Mouse (Mus musculus) heart, adult 8-10 months (tissue): ENCODE measurements around the gene Ctnnd2. TPM values are rescaled to one million over a fixed set of nuclear protein-coding genes. Genes with fewer than 3 reads are reported as not detected.

ENCODE experiments used
- DNase-seq: peaks from one replicate; pipeline ENCODE4 v3.0.0; 2022; ENCODE audit warnings: low spot score
- total RNA-seq, 4 experiments: library from RNA; stranded (reverse); gene quantifications; 2 replicates each; pipeline ENCODE4 v1.2.4; 2022

Ctnnd2 gene
- total RNA-seq, 4 experiments from 2014 or later, result 0.35 to 0.91 (median 0.54) TPM

DNA sequence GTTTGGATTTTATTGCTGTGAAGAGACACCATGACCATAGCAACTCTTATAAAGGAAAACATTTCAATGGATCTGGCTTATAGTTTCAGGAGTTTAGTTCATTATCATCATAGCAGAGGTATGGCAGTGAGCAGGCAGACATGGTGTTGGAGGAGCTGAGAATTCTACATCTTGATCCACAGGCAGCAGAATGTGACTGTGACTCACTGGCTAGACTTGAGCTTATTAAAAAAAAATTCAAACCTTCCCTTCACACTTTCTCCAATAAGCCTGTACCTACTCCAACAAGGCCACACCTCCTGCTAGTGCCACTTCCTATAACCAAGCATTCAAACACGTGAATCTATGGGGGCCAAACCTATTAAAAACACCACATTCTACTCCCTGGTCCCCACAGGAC lies 703.1 kb downstream of the Ctnnd2 start:
- no peak for DNase-seq

DNA sequence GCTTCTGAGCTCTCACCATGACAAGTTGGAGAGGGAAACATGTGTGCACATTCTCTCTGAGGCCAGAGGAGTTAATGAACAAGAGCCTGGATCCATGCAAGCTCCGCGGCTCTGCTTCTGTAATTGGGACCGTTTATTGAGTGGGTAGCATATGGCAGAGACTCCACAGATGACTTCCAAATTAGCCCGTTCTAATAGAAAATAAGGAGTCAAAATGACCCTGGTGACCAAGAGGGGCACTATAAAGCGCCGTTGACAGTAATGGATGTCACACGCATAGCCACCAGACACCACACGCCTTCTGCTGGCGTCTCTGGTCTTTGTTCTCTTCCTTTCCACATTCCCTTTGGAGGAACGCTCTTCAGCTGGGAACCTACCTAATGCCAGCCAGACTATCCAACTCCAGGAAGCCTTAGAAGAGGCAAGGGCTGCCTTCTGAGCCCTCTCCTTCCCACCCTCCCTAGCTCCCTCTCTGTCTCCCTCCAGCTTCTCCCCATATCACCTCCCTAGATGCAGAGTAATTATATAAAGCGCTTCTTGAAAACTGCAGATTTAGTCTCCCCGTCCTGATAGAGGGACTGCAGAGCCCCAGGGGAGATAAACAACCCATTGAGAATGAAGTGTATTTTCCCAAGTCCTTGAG lies 712.4 kb downstream of the Ctnnd2 start:
- no peak for DNase-seq

DNA sequence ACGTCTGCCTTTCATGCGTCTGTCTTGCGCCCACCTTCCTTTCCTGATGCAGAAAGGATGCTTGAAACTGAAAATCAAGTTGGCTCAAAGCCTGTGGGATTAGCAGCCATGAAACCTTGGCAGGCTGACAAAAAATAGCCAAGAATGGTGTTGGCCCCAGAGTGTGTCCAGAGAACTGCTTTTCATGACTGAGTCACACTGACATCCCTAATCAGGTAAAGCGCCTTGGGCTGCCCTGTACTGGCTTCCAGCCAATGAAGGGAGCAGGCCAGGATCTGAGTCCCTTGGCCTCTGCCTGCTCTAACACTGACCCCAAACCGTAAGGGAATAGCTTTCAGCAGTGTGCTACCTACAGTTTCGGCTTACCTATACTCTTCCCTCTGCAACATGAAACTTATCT lies 713.0 kb downstream of the Ctnnd2 start:
- DNase-seq, result peak; percentile 23

DNA sequence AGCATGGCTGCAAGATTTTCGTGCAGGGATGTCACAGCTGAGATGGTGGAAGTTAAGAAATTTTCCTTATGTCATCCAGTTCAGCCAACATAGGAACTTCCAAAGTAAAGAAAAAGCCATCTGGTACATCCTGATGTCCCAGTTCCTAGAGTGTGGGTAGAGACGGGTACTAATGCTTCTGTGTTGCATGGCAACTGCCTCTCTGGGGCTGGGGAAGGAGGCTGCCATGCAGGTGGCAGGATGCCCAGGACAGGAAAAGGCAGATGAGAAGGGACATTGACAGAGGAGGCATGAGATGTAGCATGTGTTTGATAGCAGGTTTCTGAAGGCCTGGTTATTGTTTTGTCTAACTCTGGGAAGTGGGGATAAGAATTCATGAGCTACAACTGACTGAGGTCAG lies 715.2 kb downstream of the Ctnnd2 start:
- DNase-seq, result no peak

DNA sequence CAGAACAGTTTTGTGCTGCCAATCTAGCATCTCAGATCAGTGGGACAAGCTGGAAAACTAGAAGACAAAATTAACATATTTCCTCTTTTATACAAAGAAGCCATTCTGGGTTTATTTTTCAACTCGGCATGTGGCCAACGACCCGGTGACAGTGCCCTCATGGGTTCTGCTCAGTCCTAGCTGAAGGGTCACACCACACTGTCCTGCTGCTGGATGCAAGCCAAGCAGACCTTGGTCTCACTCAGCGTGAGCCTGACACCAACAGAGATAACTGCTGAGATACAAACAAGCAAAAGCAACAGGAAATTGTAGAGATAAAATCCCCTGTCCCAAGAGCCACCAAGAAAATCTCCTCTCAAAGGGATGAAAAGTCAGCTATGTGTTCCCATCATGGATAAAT lies 719.6 kb downstream of the Ctnnd2 start:
- no peak for DNase-seq

DNA sequence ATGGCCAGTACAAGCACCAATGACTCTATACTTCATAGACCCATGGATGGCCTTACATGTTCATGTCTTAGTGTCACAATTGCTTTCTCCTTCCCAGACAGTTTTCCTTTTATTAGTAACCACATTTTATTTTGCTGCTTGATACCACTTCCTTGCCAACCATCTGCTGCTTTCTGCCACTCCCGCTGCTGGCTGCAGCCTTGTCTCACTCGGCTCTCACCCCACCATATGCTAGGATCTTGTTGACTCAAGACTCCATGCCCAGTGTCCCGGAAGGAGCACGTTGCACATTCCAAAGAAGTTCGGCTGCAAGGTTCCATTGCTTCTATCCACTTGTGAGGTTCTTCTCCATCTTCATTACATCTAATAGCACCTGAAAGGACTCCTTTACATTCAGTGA lies 722.7 kb downstream of the Ctnnd2 start:
- no peak for DNase-seq

DNA sequence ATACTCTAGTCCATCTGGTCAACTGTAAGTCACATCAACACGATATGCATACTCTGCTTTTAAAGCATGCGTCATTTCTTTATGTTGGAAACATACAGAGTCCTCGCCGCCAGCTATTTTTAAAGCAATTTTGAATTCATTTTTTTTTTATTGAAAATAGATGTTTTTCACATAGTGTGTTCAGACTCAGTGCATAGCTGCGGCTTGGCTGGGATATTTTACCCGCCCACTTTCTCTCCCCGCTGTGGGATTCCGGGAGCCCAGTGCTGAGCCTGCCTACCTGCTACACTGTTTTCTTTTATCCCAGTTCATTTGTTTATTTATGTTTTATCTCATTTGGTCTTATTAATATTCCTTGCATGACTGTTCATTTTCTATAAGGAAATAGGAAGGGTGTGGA lies 724.9 kb downstream of the Ctnnd2 start:
- no peak for DNase-seq

DNA sequence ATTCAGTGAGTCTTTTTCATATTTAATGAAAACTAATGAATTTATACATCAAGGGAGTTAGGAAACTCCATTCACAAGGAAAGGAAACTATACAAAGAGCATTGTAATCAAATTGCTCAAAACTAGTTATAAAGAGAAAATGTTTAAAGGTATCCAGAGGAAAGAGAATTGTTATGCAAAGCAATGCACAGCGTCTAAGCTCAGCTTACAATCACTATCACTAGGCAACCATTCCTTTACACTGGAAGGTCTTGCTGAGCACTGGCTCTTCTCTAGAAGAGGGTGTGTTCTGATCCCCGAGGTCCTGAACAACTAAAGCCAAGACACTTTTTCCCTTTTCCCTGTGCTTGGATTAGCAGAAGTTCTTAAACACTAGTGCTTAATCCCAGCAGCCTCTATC lies 735.6 kb downstream of the Ctnnd2 start:
- DNase-seq, result no peak

DNA sequence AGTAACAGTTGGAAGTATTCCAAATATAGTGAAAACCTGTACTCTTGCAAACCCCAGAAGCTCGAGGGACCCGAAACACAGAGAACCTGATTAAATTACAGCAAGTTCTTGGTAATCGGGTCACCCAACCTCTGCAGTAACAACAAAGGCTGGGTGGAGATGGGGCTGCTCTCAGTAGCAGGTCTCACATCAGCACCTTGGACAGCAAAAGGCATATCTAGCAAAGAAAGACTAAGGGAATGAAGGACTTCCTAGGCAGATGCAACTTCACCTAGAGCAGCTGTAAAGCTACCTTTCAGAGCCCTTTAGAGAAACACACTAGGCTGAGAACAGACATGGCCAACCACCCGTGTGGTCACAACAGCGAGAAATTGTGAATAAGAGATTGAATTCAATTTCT lies 741.0 kb downstream of the Ctnnd2 start:
- no peak for DNase-seq

DNA sequence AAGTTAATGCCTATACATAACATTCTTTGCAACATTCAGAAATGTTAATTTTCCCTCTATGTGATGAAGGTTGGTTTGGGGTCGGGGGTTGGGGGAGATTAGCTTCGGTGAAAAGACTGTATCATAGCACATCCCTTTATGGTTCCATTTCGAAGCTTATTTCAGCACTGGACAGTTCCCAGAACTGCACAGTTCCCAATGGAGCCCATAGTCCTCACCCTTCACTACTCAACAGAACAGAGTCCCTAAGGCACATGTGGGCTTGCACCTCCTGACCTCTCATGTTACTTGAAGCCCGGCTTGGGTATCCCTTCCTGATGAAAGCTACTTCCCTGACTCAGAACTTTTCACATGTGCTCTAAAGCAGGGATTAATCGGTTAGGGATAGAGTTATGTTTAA lies 753.4 kb downstream of the Ctnnd2 start:
- DNase-seq, result no peak

DNA sequence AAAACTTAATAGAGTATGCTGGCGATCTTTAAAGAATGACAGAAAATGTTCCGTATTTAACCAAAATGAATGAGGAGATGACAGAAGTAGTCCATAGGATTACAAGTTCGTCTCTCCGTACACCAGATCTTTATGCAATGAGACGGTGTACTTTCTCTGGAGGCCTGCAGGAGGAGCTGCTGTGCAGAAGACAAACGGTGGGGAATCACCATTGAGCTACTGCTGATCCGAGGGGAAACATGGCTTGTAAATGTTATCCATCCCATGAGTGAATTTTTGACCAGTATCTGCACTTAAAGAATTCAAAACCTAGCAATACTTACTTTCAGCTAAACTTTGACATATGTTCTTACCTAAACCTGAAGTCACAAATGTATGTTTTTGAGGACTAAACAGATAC lies 755.2 kb downstream of the Ctnnd2 start:
- DNase-seq, result peak; percentile 41

DNA sequence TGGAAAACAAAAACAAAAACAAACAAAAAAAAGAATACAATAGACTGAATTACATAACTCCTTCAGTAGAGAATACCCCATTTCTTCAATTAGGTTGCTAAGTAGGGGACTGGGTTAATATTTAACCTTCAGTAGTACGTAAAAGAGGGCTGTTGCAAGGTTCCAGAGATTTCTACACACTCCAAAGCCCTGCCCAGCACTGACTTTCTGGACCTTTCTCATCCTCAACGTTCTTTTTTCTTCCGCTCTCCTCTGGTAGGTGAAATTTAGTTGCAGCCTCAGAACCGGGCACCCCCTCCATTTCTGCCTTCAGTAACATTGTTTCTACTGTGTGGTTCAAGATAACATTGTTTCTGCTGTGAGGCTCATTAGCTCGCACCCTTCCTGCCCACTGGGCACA lies 759.5 kb downstream of the Ctnnd2 start:
- DNase-seq, result no peak

DNA sequence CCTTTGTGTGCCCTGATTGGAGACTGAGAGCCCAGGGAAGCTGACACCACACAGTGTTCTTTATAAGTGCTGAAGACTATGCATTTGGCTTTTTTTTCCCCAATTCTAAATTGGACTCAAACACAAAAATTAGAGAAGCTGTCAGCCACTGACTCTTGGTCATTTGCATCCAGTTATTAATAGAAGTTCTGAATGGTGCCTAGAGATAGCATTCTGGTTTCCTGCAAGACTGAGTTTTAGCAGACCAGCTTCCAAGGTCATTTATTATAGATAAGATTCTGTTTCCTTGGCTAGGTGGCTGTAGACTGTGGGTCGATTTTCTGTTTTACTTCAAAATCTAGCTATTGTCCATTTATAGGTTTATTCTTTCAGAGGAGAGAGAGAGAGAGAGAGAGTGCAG lies 773.5 kb downstream of the Ctnnd2 start:
- DNase-seq, result no peak

DNA sequence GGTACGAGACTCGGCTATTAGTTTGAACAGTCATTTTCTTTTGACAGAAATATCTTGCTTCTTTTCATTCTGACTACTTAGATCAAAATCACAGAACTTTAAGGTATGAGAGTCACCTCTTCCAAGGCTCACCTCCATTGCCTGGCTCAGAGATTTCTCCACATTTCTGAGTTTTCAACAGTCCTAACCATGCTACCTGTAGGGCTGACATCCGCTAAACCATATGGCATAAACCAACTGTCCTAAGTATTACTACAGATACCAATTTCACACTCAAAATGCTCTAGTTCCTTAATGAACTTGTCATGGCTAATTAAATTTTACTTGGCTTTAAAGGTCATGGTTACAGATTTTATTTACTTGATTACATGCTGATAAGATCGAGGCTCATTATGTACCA lies 786.1 kb downstream of the Ctnnd2 start:
- no peak for DNase-seq

DNA sequence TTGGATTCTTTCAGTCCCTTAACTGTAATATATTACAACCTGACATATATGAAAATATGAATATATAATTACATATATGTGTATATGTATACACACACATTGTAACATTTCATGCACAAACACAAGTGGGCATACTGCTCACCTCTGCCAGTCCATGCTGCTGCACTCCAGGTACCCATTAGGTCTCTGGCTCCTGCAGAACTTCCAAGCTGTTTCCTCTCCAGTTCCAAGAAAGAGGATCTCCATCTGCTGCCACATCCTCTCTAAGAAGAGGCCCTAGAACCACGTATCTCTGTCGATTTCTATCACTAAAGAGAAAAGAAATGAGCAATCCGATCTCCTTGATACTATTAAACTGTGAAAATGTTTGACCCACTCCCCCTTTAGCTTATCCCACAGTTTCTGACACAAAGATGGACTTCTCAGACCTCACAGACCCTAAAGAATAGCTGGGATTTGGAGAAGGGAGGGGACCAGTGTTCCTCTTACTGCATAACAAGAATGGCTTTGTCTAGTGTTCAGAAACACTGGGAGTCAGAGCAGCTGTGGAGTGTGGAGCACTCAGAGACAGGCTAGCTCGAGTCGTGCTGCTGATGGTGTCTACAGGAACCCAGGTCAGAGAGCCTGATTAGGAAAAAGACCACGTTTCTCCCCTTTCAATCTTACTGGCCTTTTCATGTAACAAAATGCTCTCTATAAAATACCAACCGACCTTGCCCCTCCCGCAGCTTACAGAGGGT lies 790.2 kb downstream of the Ctnnd2 start:
- no peak for DNase-seq

DNA sequence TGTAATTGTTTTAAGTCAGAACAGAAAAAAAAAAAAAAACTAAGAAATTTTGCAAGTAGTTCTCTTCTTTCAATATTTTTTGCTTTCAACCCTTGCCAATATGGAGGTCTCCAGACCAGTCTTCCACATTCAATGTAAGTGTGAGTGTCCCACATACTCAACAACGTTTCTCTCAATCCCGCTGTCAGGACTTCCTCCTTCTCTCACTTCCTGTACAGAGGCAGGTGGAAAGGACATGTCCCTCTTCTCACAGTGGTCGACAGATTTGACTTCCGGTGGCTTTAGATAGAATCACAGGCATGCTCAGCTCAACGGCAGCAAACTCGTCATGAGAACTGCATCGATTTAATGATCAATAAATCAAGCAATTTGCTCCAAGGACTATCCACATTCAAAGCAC lies 791.7 kb downstream of the Ctnnd2 start:
- DNase-seq, result no peak

DNA sequence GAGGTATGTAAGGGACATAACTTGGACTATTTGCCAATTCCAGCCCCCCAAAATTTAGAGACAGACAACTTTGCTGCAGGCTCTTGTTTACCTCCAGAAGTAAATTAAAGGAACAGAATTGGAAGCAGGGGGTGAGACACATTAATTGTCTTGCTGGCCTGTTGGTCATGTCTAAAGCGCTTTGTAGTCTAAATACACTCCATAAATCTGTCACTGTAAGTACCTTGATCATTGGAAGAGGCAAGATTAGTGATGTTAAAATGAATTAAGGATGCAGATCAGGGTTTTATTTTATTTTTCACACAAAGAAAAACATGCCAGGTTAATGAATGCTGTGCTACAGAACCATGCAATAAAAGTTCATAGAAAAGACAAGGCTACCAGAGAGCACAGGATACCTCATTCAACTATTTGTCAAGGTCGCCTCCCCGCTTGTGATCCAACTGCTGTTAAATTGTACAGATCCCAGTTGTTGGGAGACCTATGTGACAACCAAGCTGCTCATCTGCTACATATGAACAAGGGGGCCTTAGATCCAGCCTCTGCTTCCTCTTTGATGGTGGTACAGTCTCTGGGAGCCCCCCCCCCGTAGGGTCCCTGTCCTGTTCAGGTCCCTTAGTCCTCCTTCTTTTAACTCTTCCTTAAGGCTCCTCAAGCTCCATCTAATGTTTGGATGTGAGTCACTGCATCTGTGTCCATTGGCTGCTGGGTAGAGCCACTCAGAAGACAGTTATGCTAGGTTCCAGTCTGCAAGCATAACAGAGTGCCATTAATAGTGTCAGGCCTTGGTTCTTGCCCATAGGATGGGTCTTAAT lies 792.7 kb downstream of the Ctnnd2 start:
- DNase-seq, result no peak

DNA sequence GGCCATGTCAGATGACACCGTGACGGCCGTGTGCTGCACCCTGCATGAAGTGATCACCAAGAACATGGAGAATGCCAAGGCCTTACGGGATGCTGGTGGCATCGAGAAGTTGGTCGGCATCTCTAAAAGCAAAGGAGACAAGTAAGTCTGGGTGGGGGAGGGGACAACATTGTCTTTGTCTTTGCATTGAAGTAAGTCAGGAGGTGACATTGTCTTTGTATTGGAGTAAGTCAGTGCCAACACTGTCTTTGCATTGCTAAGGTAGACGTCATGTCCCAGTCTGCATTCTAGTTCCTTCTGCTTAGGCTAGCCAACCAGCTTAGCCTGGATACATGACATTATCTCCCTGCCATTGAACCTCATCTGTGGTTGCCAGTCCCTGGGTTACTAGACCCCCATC lies 794.4 kb downstream of the Ctnnd2 start:
- no peak for DNase-seq

DNA sequence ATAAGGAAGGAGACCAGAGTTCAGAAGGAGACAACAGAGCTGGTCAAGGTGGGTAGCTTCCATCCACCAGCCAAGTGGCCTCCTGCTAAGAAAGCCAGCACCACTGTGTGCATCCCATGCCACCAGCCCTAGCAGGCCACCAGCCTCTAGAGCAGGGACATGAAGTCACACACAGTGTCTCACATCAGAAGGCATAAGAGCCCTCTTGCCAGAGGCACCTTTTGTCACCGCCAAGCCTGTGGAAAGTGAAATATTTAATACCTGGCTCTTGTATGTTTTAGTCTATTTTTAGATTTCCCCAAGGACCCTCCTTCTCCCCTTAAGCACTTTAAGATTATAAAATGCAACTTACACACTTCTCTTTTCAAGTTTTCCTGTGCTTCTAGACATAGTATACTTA lies 802.0 kb downstream of the Ctnnd2 start:
- no peak for DNase-seq

DNA sequence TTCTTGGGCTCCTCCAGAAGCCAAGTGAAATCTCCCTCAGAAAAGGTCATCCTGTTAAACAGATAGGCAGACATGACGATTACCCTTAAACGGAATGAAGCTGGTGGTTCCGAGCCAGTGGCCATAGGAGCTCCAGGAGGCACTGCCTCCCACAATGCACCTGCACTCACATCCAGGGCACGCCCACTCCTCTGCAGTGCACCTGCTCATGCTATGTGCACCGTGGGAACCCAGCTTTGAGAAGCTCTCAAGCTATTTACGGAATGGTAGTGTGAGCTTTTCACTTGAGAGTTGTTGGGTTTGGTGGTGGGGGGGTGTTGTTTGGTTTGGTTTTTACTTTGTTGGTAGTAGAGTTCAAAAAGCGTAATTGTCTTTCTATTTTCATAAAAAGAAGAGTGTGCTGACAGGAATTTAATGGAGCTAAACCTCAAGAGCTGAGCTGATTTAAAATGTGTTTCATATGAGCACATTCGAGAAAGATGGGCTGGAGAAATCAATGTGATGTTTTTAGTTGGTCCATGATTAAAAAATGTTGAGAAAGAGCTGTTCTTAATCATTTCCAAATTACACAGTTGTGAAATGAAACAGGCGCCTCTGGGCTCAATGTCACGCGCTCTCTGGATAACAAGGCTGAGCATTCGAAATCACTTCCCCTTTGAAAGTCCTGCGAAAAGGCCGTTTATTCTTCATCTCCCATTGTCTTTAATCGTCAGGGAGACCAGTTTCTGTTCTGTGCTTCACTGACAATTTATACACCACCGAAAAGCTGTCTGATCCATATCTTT lies 802.8 kb downstream of the Ctnnd2 start:
- DNase-seq, result no peak

DNA sequence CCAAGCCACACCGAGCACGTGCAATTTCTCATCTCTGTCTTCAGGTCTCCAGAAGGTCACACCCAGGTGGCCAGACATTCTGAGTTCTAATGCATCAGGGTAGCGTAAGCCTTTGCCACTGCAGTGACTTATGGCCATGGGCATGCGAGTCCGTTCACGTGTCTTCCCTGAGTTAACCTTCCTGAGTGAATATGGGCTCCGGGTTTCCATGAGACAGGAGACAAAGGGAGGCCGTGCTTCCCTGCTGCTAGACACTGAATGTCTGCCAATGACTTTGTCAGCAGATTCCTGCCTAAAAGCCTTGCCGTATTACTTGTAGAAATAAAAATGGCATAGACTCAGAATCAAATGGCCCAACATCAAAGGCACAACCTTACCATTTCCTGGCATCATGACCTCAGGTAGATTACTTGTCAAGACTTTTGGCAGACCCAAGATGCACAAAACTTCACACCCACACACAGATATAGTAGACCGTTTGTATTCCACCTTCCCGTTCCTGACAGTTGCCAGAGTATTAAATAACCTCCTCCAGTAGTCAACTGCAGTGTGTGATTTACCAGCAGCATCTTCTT lies 804.9 kb downstream of the Ctnnd2 start:
- DNase-seq, result no peak

DNA sequence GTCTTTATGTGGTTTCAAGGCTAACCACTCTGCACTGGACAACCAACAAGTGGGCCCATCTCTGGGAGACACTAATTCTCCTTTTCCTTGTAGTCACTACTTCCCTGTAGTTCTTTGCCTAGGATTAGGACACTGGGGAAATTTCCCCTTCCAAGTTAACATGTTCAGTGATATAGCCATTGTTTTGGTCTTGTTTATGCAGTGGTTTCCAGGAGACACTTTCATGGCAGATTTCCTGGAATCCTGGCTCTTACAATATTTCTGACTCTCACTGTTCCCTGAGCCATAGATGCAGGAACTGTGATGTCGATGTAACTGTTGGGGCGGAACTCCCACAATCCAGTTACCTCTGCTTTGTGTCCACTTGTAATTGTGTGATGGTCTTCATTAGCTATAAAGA lies 814.5 kb downstream of the Ctnnd2 start:
- DNase-seq, result peak; percentile 42
